Mouse (Mus musculus): ENCODE results near the gene Cox8c.

DNA sequence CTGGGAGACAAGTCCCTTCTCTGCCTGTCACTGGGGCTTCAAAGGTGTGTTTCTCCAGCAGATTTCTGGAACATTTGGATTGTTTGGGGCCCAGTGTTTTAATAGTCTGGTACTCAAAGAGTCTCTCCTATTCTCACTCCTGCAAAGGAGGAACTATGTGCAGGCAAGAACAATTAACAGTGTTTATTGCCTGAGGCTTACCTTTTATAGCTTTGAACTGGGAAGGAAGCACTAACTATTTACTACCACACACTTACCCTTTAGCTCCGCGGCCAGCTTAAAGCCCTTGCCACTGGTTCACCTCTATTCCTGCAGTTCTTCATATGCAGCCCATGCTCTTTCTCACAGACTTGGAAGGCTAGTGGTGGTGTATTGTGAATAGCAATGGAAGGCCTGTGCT is 17.0 kb downstream of the Cox8c start:
- TF ChIP-seq CTCF (IDR thresholded peaks at IDR 0.05) (no peak), POLR2A (IDR thresholded peaks at IDR 0.05; ENCODE audit: insufficient read depth, low read depth, low read length) (no peak), EP300 (IDR thresholded peaks at IDR 0.05; ENCODE audit: insufficient read depth, low read depth, low read length) (no peak)
